Mouse (Mus musculus) MEL (cell line): ENCODE data around the gene Rrp36.

Source experiments
- CTCF ChIP-seq, 3 experiments: IDR thresholded peaks in 2 of 3; conservative IDR thresholded peaks in 1 of 3; 2 replicates each; pipeline ENCODE4 v1.5.1; 2011 to 2012; ENCODE audit warnings: low read length in 3 of 3, low read depth in 2 of 3, mild to moderate bottlenecking in 2 of 3, improper control_type of control experiment in 1 of 3, inconsistent platforms in 1 of 3, mixed read lengths in 1 of 3, moderate library complexity in 1 of 3; ENCODE audit not compliant: control insufficient read depth in 1 of 3, insufficient read depth in 1 of 3, poor library complexity in 1 of 3, severe bottlenecking in 1 of 3
- GATA1 ChIP-seq: IDR thresholded peaks from 2 replicates; pipeline ENCODE4 v1.6.1; 2011; ENCODE audit warnings: low read depth, low read length, improper control_type of control experiment

DNA sequence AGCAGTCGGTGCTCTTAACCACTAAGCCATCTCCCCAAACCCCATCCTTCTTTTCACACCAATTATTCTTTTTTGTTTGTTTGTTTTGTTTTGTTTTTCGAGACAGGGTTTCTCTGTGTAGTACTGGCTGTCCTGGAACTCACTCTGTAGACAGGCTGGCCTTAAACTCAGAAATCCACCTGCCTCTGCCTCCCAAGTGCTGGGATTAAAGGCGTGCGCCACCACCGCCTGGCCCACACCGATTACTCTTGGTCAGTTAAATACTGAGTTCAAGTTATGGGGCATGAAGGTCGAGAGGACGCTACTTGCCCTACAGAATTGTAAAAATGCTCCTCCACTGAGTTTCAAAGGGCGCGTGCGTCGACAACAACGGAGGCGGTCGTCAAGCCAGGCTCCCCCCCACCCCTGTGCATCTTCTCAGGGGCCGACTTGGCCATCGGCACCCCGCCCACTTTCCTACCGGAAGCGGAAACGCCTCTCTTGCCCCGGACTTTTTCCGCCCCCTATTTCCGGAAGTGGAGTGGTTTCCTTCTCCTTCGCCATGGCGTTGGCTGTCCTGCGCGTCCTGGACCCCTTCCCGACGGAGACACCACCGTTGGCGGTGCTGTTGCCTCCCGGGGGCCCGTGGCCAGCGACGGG lies 36.9 kb upstream of the Rrp36 start, which contains the start of gene Pex6:
- no peak for TF ChIP-seq CTCF (IDR thresholded peaks at IDR 0.05 in 2 of 3, conservative IDR thresholded peaks at IDR 0.05 in 1 of 3; ENCODE audit: control insufficient read depth in 1 of 3, insufficient read depth in 1 of 3, low read depth in 2 of 3, low read length in 3 of 3, poor library complexity in 1 of 3, severe bottlenecking in 1 of 3)
- no peak for TF ChIP-seq GATA1
